Mouse (Mus musculus) midbrain, embryonic 13.5 days (tissue): ENCODE measurements around the gene Zfp141. TPM values are rescaled to one million over a fixed set of nuclear protein-coding genes. Genes with fewer than 3 reads are reported as not detected.

ENCODE experiments used
- polyA plus RNA-seq: library from polyadenylated mRNA; unstranded; fragments of >200 nt; fragmentation: Nextera tagmentation; extraction: Ambion mirVana; gene quantifications from 2 replicates; pipeline ENCODE4 v1.2.1, GENCODE M21; 2015

Gene Zfp141
- polyA plus RNA-seq, 1 experiment from 2014 or later = 14.7 TPM

Other genes starting within 250 kb of the Zfp141 start
- gene Vmn2r61, start 245.7 kb downstream of the Zfp141 start, polyA plus RNA-seq = not detected in 2 replicates
- not detected in 2 replicates for gene 4933421I07Rik, start 57.6 kb downstream of the Zfp141 start, polyA plus RNA-seq
- gene Gm21028, start 72.8 kb upstream of the Zfp141 start, polyA plus RNA-seq = not detected in 2 replicates
- gene Zfp977, start 86.8 kb upstream of the Zfp141 start, polyA plus RNA-seq = 1.3 and 2.1 TPM in 2 replicates
- 2.8 and 2.9 TPM in 2 replicates for gene Zfp976, start 136.8 kb upstream of the Zfp141 start, polyA plus RNA-seq
- gene Zfp975, start 187.0 kb upstream of the Zfp141 start, polyA plus RNA-seq = 7.2 and 7.3 TPM in 2 replicates
- not detected in 2 replicates for gene Gm17067, start 221.3 kb upstream of the Zfp141 start, polyA plus RNA-seq